Mouse (Mus musculus): Measurements from ENCODE around the gene Ceacam13.
"Not testable (repeated sequence)": the region's sequence is repeated elsewhere in the genome, so short reads cannot be mapped to it uniquely, and the experiment has no call there.

Ceacam13 gene

GRCm38 (mm10) chr7:18009589-18009988 is at the start of gene Ceacam13:
Ceacam13 (plus strand) TSS chr7:18009889.
- DNase-seq (ENCODE audit: low spot score in 2 of 2), result no peak

GRCm38 (mm10) chr7:17971824-17972223 is 37.9 kb upstream of the Ceacam13 start, which contains the start of gene Ceacam11:
Ceacam11 (plus strand) TSS chr7:17972124.
- no peak for DNase-seq (ENCODE audit: low spot score in 2 of 2)

- not testable (repeated sequence) for DNase-seq (ENCODE audit: low spot score in 2 of 2)
Observed at GRCm38 (mm10) chr7:18001131-18001530, 8.6 kb upstream of the Ceacam13 start.

GRCm38 (mm10) chr7:18065629-18066028 is 55.9 kb downstream of the Ceacam13 start, which contains the start of gene Ceacam12:
Ceacam12 (plus strand) TSS chr7:18065929.
- no peak for DNase-seq (ENCODE audit: low spot score in 2 of 2)

All from spleen, postnatal 14 days (tissue).